Mouse (Mus musculus): Measurements from ENCODE around the gene Zkscan8. TPM values are rescaled to one million over a fixed set of nuclear protein-coding genes. Genes with fewer than 3 reads are reported as not detected.
A peak's percentile ranks its signal among the peaks of the same experiment; 100 is the strongest.
"Not testable (repeated sequence)": the region's sequence is repeated elsewhere in the genome, so short reads cannot be mapped to it uniquely, and the experiment has no call there.

The Zkscan8 gene
- polyA plus RNA-seq, 1 experiment from 2014 or later: 5.2 TPM

DNA sequence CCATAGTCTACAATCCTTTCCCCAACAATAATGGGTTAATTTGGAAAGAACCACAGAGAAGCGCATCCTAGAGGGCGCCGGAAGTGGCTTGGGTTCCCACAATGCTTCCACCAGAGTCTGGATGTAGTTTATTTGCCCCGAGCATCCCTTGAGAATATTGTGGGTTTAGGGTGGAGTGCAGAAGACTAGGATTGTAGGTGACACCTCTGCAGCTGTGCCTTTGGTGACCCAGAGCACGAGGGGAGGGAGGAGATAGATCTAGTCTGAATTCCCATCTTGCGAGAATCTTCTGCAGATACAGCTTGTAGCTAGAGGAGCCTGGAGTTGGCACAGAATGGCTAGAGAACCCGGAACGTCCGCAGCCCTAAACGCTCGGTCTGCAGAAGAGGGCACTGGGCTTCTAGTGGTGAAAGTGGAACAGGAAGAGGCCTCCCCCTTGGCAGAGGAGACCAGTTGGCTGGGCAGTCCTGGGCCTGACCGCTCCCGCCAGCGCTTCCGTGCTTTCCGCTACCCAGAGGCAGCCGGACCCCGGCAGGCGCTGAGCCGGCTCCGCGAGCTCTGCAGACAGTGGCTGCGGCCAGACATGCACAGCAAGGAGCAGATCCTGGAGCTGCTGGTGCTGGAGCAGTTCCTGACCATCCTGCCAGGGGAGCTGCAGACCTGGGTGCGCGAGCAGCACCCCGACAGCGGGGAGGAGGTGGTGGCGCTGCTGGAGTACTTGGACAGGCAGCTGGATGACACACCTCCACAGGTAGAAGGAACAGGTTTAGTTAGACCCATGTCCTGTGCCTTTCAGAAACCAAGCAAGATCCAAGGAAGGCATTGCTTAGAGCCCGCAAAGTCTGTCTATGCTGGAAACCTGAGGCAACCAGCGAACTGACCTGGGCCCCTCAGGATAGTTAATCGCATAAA lies 51.9 kb downstream of the Zkscan8 start, which contains the start of the genes Zkscan4 and Gm10065:
Gene Zkscan4, plus strand, starts transcription at position 149 of the 912 bp plus-strand sequence.
Gene Gm10065, minus strand, starts transcription at position 683 of the 912 bp plus-strand sequence.
- Histone ChIP-seq H3K4me3 (peak within 1 kb of the TSS; percentile 66), H3K4me2 (peak within 1 kb of the TSS; percentile 62), H3K4me1 (replicated peaks) (peaks cover 14% of the 10 kb centered on the region), H3K36me3 (peaks cover 11% of the 10 kb centered on the region), H3K27ac (replicated peaks) (peak within 1 kb of the TSS; percentile 78), H3K9ac (peak within 1 kb of the TSS; percentile 78)
- ATAC-seq (ENCODE audit: low read depth): peak; percentile 95
- not testable (repeated sequence) for H3K27me3 ChIP-seq, H3K9me3 ChIP-seq
- 4% methylated on average over 20 of the region's 31 CpGs for WGBS

DNA sequence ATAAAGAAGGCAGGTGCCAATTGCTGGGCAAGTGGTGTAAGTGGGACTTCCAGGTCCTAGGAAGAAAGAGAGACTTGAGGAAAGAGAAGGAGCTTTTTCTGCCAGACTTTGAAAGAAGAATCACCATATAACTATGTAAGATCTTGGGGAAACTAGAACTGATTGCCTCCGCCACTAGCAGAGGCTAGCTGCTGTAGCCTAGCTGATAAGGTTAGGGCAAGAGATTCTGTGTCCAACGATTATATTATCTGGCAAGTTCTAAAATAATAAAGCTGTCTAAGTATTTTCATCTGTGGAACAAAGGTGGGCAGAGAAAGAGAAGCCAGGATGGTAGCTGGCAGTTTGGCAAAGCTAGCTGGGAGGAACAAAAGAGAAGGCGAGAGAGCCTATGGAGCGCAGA lies 58.5 kb downstream of the Zkscan8 start:
- Histone ChIP-seq H3K4me2 (no peak overlapping the region), H3K36me3 (no peaks in the 10 kb centered on the region), H3K9me3 (no peaks in the 10 kb centered on the region), H3K4me3 (no peak overlapping the region), H3K27ac (replicated peaks) (no peak overlapping the region), H3K9ac (no peak overlapping the region), H3K27me3 (peaks cover 11% of the 10 kb centered on the region; the same call in 1 of the 2 replicates), H3K4me1 (replicated peaks) (no peaks in the 10 kb centered on the region; the same call in 1 of the 2 replicates)
- WGBS: 30% methylated on average over 4 of the region's 4 CpGs
- no peak for ATAC-seq (ENCODE audit: low read depth)

DNA sequence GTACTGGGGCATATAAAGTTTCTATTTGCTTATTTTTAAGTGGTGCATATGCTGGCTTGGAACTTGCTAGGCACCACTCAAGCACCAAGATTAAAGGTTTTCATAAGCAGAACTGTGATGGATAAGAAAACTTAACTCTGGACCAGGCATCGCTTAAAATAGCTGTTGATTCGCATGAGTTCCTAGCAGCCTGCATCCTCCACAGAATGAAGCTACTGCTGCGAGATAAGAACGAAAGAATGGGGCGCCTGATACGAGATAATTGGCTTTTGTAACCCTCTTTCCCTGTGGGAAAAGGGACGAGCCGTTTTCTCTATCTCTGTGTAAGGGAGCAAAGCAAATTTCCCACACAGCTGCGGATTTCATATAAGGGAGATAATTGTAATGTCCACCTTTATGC lies 61.8 kb downstream of the Zkscan8 start:
- Histone ChIP-seq H3K27ac (replicated peaks) (no peak overlapping the region), H3K4me1 (replicated peaks) (no peaks in the 10 kb centered on the region; the same call in 1 of the 2 replicates), H3K9me3 (no peaks in the 10 kb centered on the region), H3K4me3 (peak overlapping the region; percentile 63; the same call in 1 of the 2 replicates), H3K9ac (no peak overlapping the region), H3K36me3 (no peaks in the 10 kb centered on the region), H3K4me2 (peak overlapping the region; percentile 85), H3K27me3 (peaks cover 20% of the 10 kb centered on the region)
- 34% methylated on average over 9 of the region's 9 CpGs for WGBS
- no peak for ATAC-seq (ENCODE audit: low read depth)

DNA sequence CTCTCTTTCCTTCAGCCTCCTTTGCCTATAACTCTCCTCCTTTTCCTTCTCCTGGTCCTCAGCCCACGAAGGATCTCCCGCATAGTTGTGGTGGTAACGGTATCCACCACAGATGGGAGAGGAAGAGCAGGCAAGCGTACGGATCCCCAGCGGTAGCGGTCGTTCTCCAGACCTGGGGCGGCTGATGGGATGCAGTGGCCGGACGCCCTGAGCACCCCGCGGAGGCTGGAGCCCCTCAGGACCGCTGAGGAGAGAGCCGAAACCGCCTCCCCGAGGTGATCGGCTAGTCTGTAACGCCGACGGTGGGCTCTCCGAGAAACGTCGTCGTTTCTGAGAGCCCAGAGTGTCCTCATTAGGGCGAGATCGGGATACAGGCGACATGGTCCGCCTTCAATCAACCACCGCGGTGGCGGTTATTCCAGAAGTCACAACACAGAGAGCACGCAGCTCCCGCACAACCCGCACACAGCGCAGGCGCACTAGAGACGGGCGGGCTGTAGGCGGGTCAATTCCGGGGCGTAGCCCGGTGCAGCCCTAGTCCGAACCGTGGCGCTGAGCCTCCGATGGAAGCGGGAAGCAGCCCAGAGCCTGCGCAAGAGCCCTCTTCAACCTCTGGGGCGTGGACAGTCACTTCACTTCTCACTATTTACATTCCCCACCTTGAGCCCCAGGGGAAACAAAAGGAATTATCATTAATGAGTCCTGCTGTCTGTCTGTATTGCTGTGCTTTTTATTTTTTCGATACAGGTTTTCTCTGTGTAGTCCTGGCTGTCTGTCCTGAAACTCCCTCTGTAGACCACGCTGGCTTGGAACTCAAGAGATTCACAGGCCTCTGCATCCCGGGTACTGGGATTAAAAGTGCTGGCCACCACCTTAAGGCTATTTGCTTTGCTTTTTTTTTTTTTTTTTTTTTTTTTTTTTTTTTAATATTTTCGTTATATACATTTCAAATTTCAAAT lies 62.6 kb downstream of the Zkscan8 start, which contains the start of gene Nkapl:
Gene Nkapl, minus strand, starts transcription at position 449 of the 959 bp plus-strand sequence.
- Histone ChIP-seq H3K4me1 (replicated peaks) (no peaks in the 10 kb centered on the region; the same call in 1 of the 2 replicates), H3K9ac (peak within 1 kb of the TSS; percentile 76), H3K27me3 (peaks cover 20% of the 10 kb centered on the region), H3K27ac (replicated peaks) (peak within 1 kb of the TSS; percentile 83), H3K36me3 (no peaks in the 10 kb centered on the region), H3K9me3 (no peaks in the 10 kb centered on the region), H3K4me3 (peak within 1 kb of the TSS; percentile 63), H3K4me2 (peak within 1 kb of the TSS; percentile 85)
- WGBS: 2% methylated on average over 54 of the region's 54 CpGs
- ATAC-seq (ENCODE audit: low read depth): peak; percentile 100

DNA sequence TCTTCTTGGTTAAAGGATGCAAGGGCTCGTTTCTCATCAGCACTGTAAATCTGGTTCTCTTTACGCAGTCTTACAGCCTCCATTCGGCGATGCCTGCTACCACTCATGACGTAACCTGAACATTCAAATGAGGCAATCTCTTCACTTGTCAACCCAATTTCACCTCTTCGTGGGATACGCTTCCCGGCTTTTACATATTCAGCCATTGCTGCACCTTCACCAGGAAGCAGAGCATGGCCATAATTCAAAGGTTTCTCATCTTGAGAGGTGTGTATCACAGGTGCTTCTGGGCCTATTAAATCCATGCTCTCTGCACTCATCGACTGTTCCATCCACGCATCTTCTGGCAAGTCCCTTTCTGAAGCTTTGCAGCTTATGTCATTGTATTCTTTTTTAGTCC lies 63.6 kb downstream of the Zkscan8 start:
- H3K27ac ChIP-seq (replicated peaks): no peak overlapping the region
- no peaks in the 10 kb centered on the region for H3K36me3 ChIP-seq
- no peaks in the 10 kb centered on the region; the same call in 1 of the 2 replicates for H3K4me1 ChIP-seq (replicated peaks)
- H3K4me2 ChIP-seq: peak overlapping the region; percentile 85
- H3K9ac ChIP-seq: no peak overlapping the region
- 83% methylated on average over 10 of the region's 10 CpGs for WGBS
- no peaks in the 10 kb centered on the region for H3K9me3 ChIP-seq
- H3K4me3 ChIP-seq: 0 out of 2 replicates have a peak overlapping the region, but pooled peaks have one; percentile 63
- H3K27me3 ChIP-seq: peaks cover 20% of the 10 kb centered on the region
- ATAC-seq (ENCODE audit: low read depth): no peak

Other genes with a start within 250 kb of the Zkscan8 start
- not detected in 2 replicates for gene Gpx5, start 238.4 kb downstream of the Zkscan8 start, polyA plus RNA-seq (2015; fragmentation: Nextera tagmentation; extraction: Ambion mirVana)
- not detected in 2 replicates for gene Gpx6, start 219.0 kb downstream of the Zkscan8 start, polyA plus RNA-seq (2015; fragmentation: Nextera tagmentation; extraction: Ambion mirVana)
- not detected in 2 replicates for gene Olfr1367, start 184.2 kb downstream of the Zkscan8 start, polyA plus RNA-seq (2015; fragmentation: Nextera tagmentation; extraction: Ambion mirVana)
- 13.8 and 14.4 TPM in 2 replicates for gene Zscan12, start 168.3 kb downstream of the Zkscan8 start, polyA plus RNA-seq (2015; fragmentation: Nextera tagmentation; extraction: Ambion mirVana)
- 72.1 and 84.0 TPM in 2 replicates for gene Zkscan3, start 128.4 kb downstream of the Zkscan8 start, polyA plus RNA-seq (2015; fragmentation: Nextera tagmentation; extraction: Ambion mirVana)
- gene Pgbd1, start 90.1 kb downstream of the Zkscan8 start, polyA plus RNA-seq (2015; fragmentation: Nextera tagmentation; extraction: Ambion mirVana): 3.4 and 3.9 TPM in 2 replicates
- gene Zscan26, start 77.4 kb downstream of the Zkscan8 start, polyA plus RNA-seq (2015; fragmentation: Nextera tagmentation; extraction: Ambion mirVana): 23.5 and 27.9 TPM in 2 replicates
- gene Nkapl, start 62.6 kb downstream of the Zkscan8 start, polyA plus RNA-seq (2015; fragmentation: Nextera tagmentation; extraction: Ambion mirVana): 3.2 and 3.9 TPM in 2 replicates
- 8.9 and 9.0 TPM in 2 replicates for gene Zkscan4, start 52.2 kb downstream of the Zkscan8 start, polyA plus RNA-seq (2015; fragmentation: Nextera tagmentation; extraction: Ambion mirVana)
- gene Gm10065, start 51.7 kb downstream of the Zkscan8 start, polyA plus RNA-seq (2015; fragmentation: Nextera tagmentation; extraction: Ambion mirVana): not detected in 2 replicates
- 0.71 and 0.96 TPM in 2 replicates for gene AK157302, start 35.9 kb downstream of the Zkscan8 start, polyA plus RNA-seq (2015; fragmentation: Nextera tagmentation; extraction: Ambion mirVana)
- gene Gm11273, start 29.7 kb downstream of the Zkscan8 start, polyA plus RNA-seq (2015; fragmentation: Nextera tagmentation; extraction: Ambion mirVana): 9.0 and 17.5 TPM in 2 replicates
- gene Olfr1366, start 11.7 kb upstream of the Zkscan8 start, polyA plus RNA-seq (2015; fragmentation: Nextera tagmentation; extraction: Ambion mirVana): 0.13 and 0.32 TPM in 2 replicates
- not detected in 2 replicates for gene Olfr1535, start 28.8 kb upstream of the Zkscan8 start, polyA plus RNA-seq (2015; fragmentation: Nextera tagmentation; extraction: Ambion mirVana)
- not detected in 2 replicates for gene Olfr1364, start 50.6 kb upstream of the Zkscan8 start, polyA plus RNA-seq (2015; fragmentation: Nextera tagmentation; extraction: Ambion mirVana)
- not detected in 2 replicates for gene Olfr1362, start 82.9 kb upstream of the Zkscan8 start, polyA plus RNA-seq (2015; fragmentation: Nextera tagmentation; extraction: Ambion mirVana)
- 0.07 TPM in 1 of 2 replicates, not detected in the other for gene Olfr11, start 111.4 kb upstream of the Zkscan8 start, polyA plus RNA-seq (2015; fragmentation: Nextera tagmentation; extraction: Ambion mirVana)
- not detected in 2 replicates for gene Olfr1361, start 132.3 kb upstream of the Zkscan8 start, polyA plus RNA-seq (2015; fragmentation: Nextera tagmentation; extraction: Ambion mirVana)
- gene Olfr1360, start 146.3 kb upstream of the Zkscan8 start, polyA plus RNA-seq (2015; fragmentation: Nextera tagmentation; extraction: Ambion mirVana): not detected in 2 replicates
- not detected in 2 replicates for gene Olfr1359, start 167.0 kb upstream of the Zkscan8 start, polyA plus RNA-seq (2015; fragmentation: Nextera tagmentation; extraction: Ambion mirVana)
- gene Hist1h2bl, start 185.0 kb upstream of the Zkscan8 start, polyA plus RNA-seq (2015; fragmentation: Nextera tagmentation; extraction: Ambion mirVana): 1.4 and 1.5 TPM in 2 replicates
- 5.9 TPM in 1 of 2 replicates, not detected in the other for gene Hist1h2ai, start 185.3 kb upstream of the Zkscan8 start, polyA plus RNA-seq (2015; fragmentation: Nextera tagmentation; extraction: Ambion mirVana)
- 2.7 and 3.3 TPM in 2 replicates for gene Hist1h3h, start 186.5 kb upstream of the Zkscan8 start, polyA plus RNA-seq (2015; fragmentation: Nextera tagmentation; extraction: Ambion mirVana)
- gene Hist1h2bm, start 190.9 kb upstream of the Zkscan8 start, polyA plus RNA-seq (2015; fragmentation: Nextera tagmentation; extraction: Ambion mirVana): 1.2 and 1.4 TPM in 2 replicates
- 1.0 and 1.7 TPM in 2 replicates for gene Hist1h4j, start 203.9 kb upstream of the Zkscan8 start, polyA plus RNA-seq (2015; fragmentation: Nextera tagmentation; extraction: Ambion mirVana)
- gene Hist1h4k, start 219.4 kb upstream of the Zkscan8 start, polyA plus RNA-seq (2015; fragmentation: Nextera tagmentation; extraction: Ambion mirVana): 0.84 and 3.9 TPM in 2 replicates
- gene Hist1h2ak, start 222.7 kb upstream of the Zkscan8 start, polyA plus RNA-seq (2015; fragmentation: Nextera tagmentation; extraction: Ambion mirVana): 6.0 and 7.6 TPM in 2 replicates
- gene Hist1h2bn, start 223.0 kb upstream of the Zkscan8 start, polyA plus RNA-seq (2015; fragmentation: Nextera tagmentation; extraction: Ambion mirVana): 0.73 and 1.1 TPM in 2 replicates
- 3.2 and 5.8 TPM in 2 replicates for gene Hist1h1b, start 249.5 kb upstream of the Zkscan8 start, polyA plus RNA-seq (2015; fragmentation: Nextera tagmentation; extraction: Ambion mirVana)